In the genomic region with DNA sequence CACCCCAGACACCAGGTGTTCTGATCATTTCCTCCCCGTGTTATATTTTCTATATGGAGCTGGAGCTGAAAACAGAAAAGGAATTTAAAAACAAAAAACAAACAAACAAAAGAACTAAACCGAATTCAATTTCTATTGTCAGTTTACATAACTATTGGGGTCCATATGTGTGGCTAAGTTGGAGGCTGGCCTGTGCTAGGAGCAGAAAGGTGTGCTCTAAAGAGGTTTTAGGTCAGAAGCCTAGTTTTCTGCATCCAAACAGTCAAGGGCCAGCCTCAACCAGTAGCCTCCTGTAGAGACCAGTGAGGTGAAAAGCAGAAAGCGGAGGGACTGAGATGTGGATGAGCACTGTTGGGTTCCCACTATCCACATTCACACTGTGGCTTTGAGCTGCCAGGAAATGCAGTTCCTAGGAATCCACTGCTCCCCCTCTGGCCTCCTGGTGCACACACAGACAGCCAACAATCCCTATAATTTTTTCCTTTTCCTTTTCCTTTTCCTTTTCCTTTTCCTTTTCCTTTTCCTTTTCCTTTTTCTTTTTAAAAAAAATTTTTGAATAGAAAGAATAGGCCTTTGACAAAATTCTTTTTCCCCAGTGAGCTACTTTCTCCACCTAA, we compare ENCODE assay signal across 9 mouse cellular contexts. TPM values are rescaled to one million over a fixed set of nuclear protein-coding genes. Genes with fewer than 3 reads are reported as not detected.
DNase-seq lines count a peak whose midpoint lies in the region; ATAC-seq and TF ChIP-seq lines count a peak whose summit lies in the region.
"Had no signal": no experiment of that assay in that cellular context is flagged by ENCODE, and none has a peak within 500 bp of the region (broad histone marks: within the 10 kb centered on the region; RNA-seq: fewer than 3 reads in every experiment).

No protein-coding gene starts in this region.

- intact Hi-C loops in heart, adult 2 months (cut with DNase I), result loop anchor here (2.0 to 5.0 kb wide), 3 partner anchors 32 to 205 kb away; a partner anchor contains a TSS
- intact Hi-C loops in heart, postnatal 25 days (cut with DNase I), result loop anchor here (5.0 to 10.0 kb wide), 3 partner anchors 32 to 905 kb away; a partner anchor contains a TSS

- no peaks in the 10 kb centered on the region for H3K79me2 ChIP-seq in heart, adult 2 months (replicated peaks; ENCODE audit: control insufficient read depth, insufficient read depth, low read length)
- peaks cover 21% of the 10 kb centered on the region for H3K79me2 ChIP-seq in myocyte (ENCODE audit: control insufficient read depth, insufficient read depth)

- DNase-seq in heart, adult 2 months, result no peak
- DNase-seq in heart, postnatal 25 days (ENCODE audit: low spot score), result no peak
- DNase-seq in A20 (ENCODE audit: low read depth, low spot score), result peak; percentile 19
- peak; percentile 17 for DNase-seq in embryo, embryonic 9.5 days (ENCODE audit: extremely low spot score)
- DNase-seq in urinary bladder, postnatal 14 days (ENCODE audit: low spot score), result no peak
- no peak for DNase-seq in urinary bladder, postnatal 10 days (ENCODE audit: low spot score)

- no peak overlapping the region; the same call in 1 of the 2 replicates for H3K27ac ChIP-seq in heart, adult 2 months
- H3K27ac ChIP-seq in intestine, embryonic 16.5 days (ENCODE audit: low read length), result 0 out of 2 replicates have a peak overlapping the region, but pooled peaks have one; percentile 49

- 23% methylated on average over 3 of the region's 3 CpGs for WGBS in heart, adult 2 months
- 17% methylated on average over 3 of the region's 3 CpGs for WGBS in intestine, embryonic 16.5 days

- no peak overlapping the region for H3ac ChIP-seq in myocyte (ENCODE audit: control insufficient read depth, insufficient read length)

- no peak for TF ChIP-seq POLR2A in heart, adult 2 months (IDR thresholded peaks at IDR 0.05; ENCODE audit: insufficient read depth, low read depth, low read length)
- TF ChIP-seq POLR2A in myocyte (IDR thresholded peaks at IDR 0.05; ENCODE audit: insufficient read length, low read depth), result no peak

- H3K27me3 ChIP-seq in heart, adult 2 months (ENCODE audit: control insufficient read depth, insufficient read depth, low read length), result no peaks in the 10 kb centered on the region
- no peaks in the 10 kb centered on the region for H3K27me3 ChIP-seq in intestine, embryonic 16.5 days (replicated peaks; ENCODE audit: control insufficient read depth, insufficient read depth, low read length)
- H3K27me3 ChIP-seq in myocyte (ENCODE audit: control insufficient read depth, insufficient read depth, insufficient read length), result no peaks in the 10 kb centered on the region

- TF ChIP-seq CTCF in heart, adult 2 months (IDR thresholded peaks at IDR 0.05), result no peak

- peak overlapping the region; percentile 84; the same call in 1 of the 2 replicates for H3K9ac ChIP-seq in heart, adult 2 months (ENCODE audit: low read depth, low read length)
- peak overlapping the region; percentile 74 for H3K9ac ChIP-seq in intestine, embryonic 16.5 days (ENCODE audit: low read depth, low read length)

- no peak for TF ChIP-seq EP300 in heart, adult 2 months (IDR thresholded peaks at IDR 0.05; ENCODE audit: insufficient read depth, low read depth, low read length)

- no peaks in the 10 kb centered on the region for H3K36me3 ChIP-seq in heart, adult 2 months (ENCODE audit: control insufficient read depth, insufficient read depth, low read length)
- H3K36me3 ChIP-seq in intestine, embryonic 16.5 days (ENCODE audit: control insufficient read depth, insufficient read depth, low read length), result no peaks in the 10 kb centered on the region
- H3K36me3 ChIP-seq in myocyte (ENCODE audit: control insufficient read depth, insufficient read depth), result no peaks in the 10 kb centered on the region

- H3K4me3 ChIP-seq in heart, adult 2 months, result peak overlapping the region; percentile 72
- H3K4me3 ChIP-seq in intestine, embryonic 16.5 days (ENCODE audit: low read length), result peak overlapping the region; percentile 67
- peak overlapping the region; percentile 62 for H3K4me3 ChIP-seq in myocyte

- H3K4me1 ChIP-seq in heart, adult 2 months (ENCODE audit: control insufficient read depth, insufficient read depth, low read length), result no peaks in the 10 kb centered on the region; the same call in 1 of the 2 replicates
- 0 out of 2 replicates have a peak, but pooled peaks cover 3% of the 10 kb centered on the region for H3K4me1 ChIP-seq in intestine, embryonic 16.5 days (ENCODE audit: control insufficient read depth, insufficient read depth, low read length)

- ATAC-seq in intestine, embryonic 16.5 days, result peak; percentile 45; the same call in 1 of the 2 replicates

- no peaks in the 10 kb centered on the region for H3K9me3 ChIP-seq in intestine, embryonic 16.5 days (ENCODE audit: control insufficient read depth, low read length)

- peak overlapping the region; percentile 73 for H3K4me2 ChIP-seq in intestine, embryonic 16.5 days (ENCODE audit: low read depth, low read length)
- H3K4me2 ChIP-seq in myocyte (ENCODE audit: low read depth), result peak overlapping the region; percentile 76

TF ChIP-seq in myocyte, 11 proteins besides CTCF, POLR2A, EP300 and RAD21:
- no peak for TF ChIP-seq USF1 (IDR thresholded peaks at IDR 0.05; ENCODE audit: low read depth)
- no peak for TF ChIP-seq CEBPB (IDR thresholded peaks at IDR 0.05; ENCODE audit: insufficient read depth, poor library complexity, severe bottlenecking)
- no peak for TF ChIP-seq MYOG (IDR thresholded peaks at IDR 0.05; ENCODE audit: control insufficient read depth in 1 of 3, insufficient read depth in 1 of 3, insufficient read length in 2 of 3, low read depth in 2 of 3)
- no peak for TF ChIP-seq TCF12 (IDR thresholded peaks at IDR 0.05; ENCODE audit: insufficient read depth, poor library complexity, severe bottlenecking)
- no peak for TF ChIP-seq SRF (IDR thresholded peaks at IDR 0.05; ENCODE audit: control insufficient read depth, insufficient read length, low read depth)
- TF ChIP-seq MYOD1 (IDR thresholded peaks at IDR 0.05; ENCODE audit: control insufficient read depth in 1 of 3, insufficient read length in 2 of 3, low read depth in 2 of 3), result no peak
- TF ChIP-seq POLR2AphosphoS2 (IDR thresholded peaks at IDR 0.05; ENCODE audit: insufficient read length, low read depth), result no peak
- no peak for TF ChIP-seq MAX (IDR thresholded peaks at IDR 0.05; ENCODE audit: low read depth)
- TF ChIP-seq E2F4 (IDR thresholded peaks at IDR 0.05; ENCODE audit: insufficient read depth), result no peak
- TF ChIP-seq REST (IDR thresholded peaks at IDR 0.05; ENCODE audit: insufficient read depth, insufficient read length), result no peak
- TF ChIP-seq TCF3 (IDR thresholded peaks at IDR 0.05; ENCODE audit: insufficient read length, low read depth), result no peak

RNA-seq across cellular contexts. Expression of a gene that starts 1.0 kb away (rescaled TPM):
- total RNA-seq in heart, adult 2 months (2021), result 1 to 10 TPM; 8.5 to 9.2 TPM
- 3.4 and 4.4 TPM in 2 replicates for polyA plus RNA-seq in heart, adult 2 months (2012; rRNA removed)
- 10 to 100 TPM; 10.2 to 10.8 TPM for total RNA-seq in heart, postnatal 25 days (2021)
- 7.9 and 8.2 TPM in 2 replicates for polyA plus RNA-seq in intestine, embryonic 16.5 days (2015; fragmentation: Nextera tagmentation; extraction: Ambion mirVana)
- polyA plus RNA-seq in myocyte (2012; fragmentation: generic; extraction: Trizol), result 1.5 TPM

RNA-seq across cellular contexts. Expression of a gene that starts 26.6 kb away (rescaled TPM):
- under 1 TPM in 1 of 2 experiments, not detected in 1; 0.16 TPM for total RNA-seq in heart, adult 2 months (2021)
- not detected in 2 replicates for polyA plus RNA-seq in heart, adult 2 months (2012; rRNA removed)
- total RNA-seq in heart, postnatal 25 days (2021), result not detected
- polyA plus RNA-seq in intestine, embryonic 16.5 days (2015; fragmentation: Nextera tagmentation; extraction: Ambion mirVana), result not detected in 2 replicates
- polyA plus RNA-seq in myocyte (2012; fragmentation: generic; extraction: Trizol), result 0.22 TPM
- total RNA-seq: left cerebral cortex, postnatal 25 days had no signal

RNA-seq across cellular contexts. Expression of a gene that starts 33.0 kb away (rescaled TPM):
- total RNA-seq in heart, adult 2 months (2021), result 10 to 100 TPM in 1 of 2 experiments, 1 to 10 TPM in 1; 8.5 to 10.4 TPM
- polyA plus RNA-seq in heart, adult 2 months (2012; rRNA removed), result 0.90 and 2.3 TPM in 2 replicates
- 1 to 10 TPM; 7.6 to 8.9 TPM for total RNA-seq in heart, postnatal 25 days (2021)
- 6.4 and 7.3 TPM in 2 replicates for polyA plus RNA-seq in intestine, embryonic 16.5 days (2015; fragmentation: Nextera tagmentation; extraction: Ambion mirVana)
- polyA plus RNA-seq in myocyte (2012; fragmentation: generic; extraction: Trizol), result 1.4 TPM

Comparison
In these comparisons a context has a peak if more than half of its experiments do, and no peak if none do; other contexts are left out.
1. DNase-seq: peak in A20 (single experiment) and embryo, embryonic 9.5 days (single experiment); none in heart, adult 2 months (0 of 2), heart, postnatal 25 days (single experiment), urinary bladder, postnatal 14 days (single experiment) and urinary bladder, postnatal 10 days (single experiment).
2. Peak in every context shown above with its lines, with median percentiles within 50 percentile points of each other: H3K4me3 ChIP-seq.